Mouse (Mus musculus): ENCODE results near the gene Gm5447.

Gene Gm5447

DNA sequence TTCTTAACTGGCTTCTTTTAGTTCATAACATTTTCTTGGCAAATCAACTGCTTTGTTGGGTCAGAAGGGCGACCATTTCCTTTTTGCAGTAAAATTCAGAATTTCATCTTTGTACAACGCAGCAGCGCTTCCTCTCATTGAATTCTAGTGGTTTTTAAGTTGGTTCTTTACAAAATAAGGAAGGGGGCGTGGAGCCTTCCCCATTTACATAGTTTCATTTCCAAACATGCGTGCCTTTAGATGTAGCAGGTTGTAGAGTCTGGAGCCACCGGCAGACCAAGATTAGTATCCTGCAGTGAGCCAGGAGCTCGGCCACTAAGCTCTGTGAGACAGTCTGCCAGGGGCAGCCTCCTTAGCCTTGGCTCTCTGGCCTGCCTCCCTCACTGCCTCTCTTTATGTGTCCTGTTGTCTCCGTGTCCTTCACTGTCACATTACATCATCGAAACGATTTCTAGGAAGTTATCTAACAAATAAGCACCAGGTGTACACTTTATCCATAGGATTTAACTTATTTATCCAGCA is 13.0 kb downstream of the Gm5447 start:
- no peak for DNase-seq (ENCODE audit: low spot score)

DNA sequence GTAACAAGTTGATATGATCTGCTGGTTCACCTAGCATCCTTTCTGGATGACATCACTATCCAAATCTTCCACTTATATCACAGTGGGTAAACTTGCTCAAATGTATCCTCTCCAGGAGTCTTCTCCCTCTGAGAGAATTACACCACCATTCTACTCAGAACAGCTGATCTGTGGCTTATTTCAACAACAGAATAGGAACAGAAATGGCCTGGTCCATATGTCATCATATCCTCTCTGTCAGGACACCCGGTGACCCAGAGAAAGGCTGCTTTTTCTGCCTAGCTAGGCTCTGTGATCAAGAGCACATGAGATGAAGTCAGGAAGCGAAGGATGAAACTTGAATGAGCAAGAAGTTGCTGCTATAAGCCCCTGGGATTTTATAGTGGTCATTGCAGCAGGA is 13.7 kb downstream of the Gm5447 start:
- no peak for DNase-seq (ENCODE audit: low spot score)

DNA sequence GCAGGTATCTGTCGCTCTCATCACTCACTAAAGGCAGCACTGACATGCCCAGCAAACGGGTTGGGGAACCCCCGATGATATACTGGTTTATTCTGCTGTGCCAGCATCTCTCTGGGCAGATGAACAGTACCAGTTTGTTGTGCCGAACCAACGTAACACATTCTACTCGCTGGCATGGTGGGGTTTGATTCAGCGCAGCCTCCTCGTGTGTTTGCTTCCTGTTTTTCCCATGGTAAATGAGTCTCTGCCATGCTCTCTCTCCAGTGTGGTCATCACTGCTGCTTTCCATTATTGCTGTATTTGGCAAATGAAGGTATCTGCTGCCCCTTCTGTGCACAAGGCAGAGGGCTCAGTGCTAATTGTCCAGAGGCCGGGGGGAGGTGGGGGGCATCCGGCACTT is 15.7 kb downstream of the Gm5447 start:
- DNase-seq (ENCODE audit: low spot score) = no peak

DNA sequence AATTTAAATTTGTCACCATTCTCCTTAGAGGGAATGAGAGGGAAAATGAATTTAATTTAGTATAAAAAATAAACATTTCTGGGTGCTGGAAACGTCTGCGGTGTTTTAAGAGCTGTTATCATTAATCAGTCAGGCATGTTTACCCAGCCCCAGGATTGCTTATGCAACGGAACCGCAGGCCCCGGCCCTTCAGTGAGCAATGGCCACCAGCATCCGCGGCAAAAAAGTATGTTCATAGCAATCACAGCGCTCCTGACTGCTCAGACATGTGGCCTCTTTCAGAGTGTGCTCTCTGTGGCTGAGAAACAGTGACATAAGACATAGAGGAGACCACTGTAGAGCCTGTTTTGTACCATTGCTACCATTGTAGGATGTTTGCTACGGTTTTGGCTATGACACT is 16.2 kb downstream of the Gm5447 start:
- no peak for DNase-seq (ENCODE audit: low spot score)

DNA sequence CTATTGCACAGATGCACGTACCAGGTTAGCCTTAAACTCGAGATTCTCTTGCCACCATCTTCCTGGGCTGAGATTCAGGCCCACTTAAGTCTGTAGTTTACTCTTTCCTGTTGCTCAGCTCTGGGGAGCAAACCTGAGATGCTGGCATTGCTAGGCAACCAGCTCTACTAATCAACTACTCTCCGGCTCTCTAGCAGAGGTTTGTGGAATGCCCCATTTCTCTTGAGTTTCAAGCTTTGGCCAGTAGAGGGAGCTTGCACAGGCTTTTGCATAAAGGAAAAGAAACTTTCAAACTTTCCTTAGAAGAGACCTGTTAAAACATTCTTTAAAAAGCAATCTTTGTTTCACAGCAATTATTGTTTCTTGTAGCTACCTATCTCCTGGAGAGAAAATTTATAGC is 19.8 kb downstream of the Gm5447 start:
- no peak for DNase-seq (ENCODE audit: low spot score)

DNA sequence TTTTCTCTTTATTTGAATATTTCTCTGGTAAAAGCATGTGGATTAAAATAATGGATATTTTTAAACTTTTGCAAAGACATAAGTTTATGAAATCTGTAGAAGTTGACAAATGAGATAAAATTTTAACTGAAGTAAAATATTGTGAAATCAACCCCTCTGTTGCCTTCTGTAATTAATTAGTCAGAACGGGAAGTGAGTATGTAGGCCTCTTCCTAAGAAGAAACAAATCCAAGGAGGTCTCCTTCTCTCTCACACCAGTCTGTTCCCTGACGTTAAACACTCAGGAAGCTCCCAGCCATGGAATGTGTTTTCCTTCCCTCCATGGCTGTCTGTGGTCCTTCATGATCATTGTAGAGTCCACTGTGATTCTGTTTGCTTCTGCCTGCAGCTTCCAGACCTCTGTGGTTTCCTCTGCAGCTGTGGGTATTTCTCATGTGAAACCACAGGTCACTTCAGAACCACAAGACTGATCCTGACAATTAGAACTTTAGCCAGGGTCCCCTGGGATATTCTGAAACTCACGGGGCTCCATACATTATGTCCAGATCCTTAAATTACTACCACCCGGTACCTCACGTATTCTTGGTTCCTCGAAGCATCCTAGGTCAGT is 20.4 kb downstream of the Gm5447 start:
- DNase-seq (ENCODE audit: low spot score) = no peak

DNA sequence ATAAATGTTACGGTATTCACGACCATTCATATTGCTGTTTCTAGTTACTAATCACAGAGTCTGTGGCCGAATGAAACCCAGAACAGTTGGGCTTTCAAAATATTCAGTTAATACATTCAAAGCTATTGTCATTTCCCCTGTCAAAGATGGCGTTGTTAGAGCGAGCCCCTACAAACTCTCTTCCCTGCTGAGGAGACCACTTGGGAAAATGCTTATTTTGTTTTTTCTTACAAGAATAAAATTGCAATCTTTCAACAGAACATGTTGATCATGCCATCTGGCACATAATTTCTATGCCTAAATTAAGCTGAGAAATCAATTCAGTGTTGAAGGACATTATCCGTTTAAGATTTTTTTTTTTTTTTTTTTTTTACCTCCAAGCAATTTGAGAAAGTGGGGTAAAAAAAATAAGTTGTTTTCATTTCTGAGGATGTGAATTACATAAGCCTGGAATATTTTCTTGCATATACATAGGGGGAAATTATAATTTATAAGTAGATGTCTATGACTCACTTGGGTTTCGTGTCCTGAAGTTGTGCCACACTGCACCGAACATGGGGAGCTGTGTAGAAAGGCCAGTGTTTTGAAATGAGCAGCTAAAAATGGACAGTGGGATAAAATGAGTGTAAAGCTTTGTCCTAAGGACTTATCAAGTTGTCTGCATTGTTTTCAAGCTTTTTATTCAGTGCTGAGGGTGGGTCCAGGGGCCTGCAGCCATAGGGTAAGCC is 23.7 kb downstream of the Gm5447 start:
- no peak for DNase-seq (ENCODE audit: low spot score)

DNA sequence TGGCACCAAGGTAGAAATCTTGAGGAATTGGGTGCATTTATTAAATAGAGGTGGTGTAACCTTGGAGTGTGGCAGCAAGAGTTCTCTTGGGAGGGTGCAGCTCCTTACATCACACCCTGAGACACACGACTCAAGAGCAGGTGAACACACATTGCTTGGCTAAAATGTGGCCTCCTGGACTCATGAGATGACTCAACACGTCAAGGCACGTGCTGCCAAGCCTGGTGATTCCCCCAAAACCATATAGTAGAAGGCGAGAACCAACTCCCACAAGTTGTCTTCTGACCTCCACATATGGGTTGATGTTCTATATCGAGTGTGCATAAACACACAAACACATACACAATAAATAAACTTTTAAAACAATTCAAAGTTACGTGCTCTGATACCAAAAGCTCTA is 25.8 kb downstream of the Gm5447 start:
- DNase-seq (ENCODE audit: low spot score) = no peak

DNA sequence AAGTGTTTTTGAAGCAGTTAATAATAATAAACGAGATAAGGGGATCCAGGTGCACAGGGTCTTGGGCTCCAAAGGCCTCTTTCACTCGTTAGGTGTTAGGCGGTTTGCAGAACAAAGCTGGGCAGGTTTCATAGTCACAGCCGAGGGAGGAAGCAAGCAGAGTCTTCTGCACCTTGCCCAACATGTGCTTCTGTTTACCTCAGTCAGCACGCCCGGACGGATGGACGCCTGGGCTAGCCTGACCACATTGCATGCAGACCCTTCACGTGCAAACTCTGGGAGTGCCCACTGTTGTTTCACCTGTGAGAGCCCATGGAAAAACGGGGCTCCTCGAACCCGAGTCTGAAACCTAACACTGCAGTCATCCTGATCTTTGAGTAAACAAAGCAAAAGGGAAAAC is 30.5 kb downstream of the Gm5447 start:
- no peak for DNase-seq (ENCODE audit: low spot score)

DNA sequence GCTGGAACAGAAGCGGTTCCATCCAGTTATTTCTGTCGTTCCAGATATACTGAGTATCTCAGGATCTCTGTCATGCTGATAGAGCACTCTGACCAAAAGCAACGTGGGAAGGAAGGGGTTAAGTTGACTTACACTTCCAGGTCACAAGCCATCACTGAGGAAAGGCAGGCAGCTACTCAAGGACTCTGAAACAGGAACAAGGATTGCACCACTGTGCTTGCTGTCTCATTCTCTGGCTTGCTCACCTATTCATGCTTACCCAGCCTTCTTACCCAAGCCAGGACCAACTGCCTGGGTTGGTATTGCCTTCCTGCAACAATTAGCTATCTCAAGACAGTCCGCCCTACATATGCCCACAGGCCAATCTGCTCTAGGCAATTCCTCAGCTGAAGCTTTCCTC is 31.0 kb downstream of the Gm5447 start:
- no peak for DNase-seq (ENCODE audit: low spot score)

DNA sequence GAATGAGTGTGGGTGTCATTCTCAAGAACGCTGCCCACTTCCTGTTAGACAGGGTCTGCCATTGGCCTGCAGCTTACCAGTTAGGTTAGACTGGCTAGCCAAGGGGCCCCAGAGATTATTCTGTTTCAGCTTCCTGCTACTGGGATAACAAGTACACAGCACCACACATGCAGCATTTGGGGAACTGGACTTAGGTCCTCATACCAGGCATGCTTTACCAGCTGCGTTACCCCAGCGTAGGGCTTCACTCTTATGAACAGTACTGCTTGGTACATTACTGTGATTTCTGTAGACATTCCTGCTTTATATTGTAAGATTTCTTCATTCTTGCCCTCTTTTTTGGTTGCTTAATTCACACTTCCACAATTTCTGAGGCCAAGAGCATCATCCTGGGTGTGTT is 43.5 kb downstream of the Gm5447 start:
- DNase-seq (ENCODE audit: low spot score) = no peak

DNA sequence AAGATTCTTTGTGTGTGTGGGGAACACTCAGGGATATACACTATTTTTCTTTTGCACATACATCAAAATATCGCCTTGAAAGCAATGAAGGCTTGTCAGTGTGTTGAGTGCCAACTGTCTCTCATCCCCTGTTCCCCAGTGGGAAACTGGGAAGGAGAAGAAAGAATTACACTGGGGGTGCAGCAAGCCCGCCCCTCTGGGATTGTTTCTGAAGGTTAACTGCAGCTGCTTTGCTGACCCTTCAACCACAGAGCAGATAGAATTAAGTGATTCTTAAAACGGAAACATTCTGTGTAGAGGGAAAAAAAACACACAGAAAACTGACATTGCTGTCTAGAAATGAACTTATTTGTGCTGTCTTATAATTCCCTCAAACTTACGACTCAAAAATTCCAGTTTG is 47.5 kb downstream of the Gm5447 start:
- no peak for DNase-seq (ENCODE audit: low spot score)

DNA sequence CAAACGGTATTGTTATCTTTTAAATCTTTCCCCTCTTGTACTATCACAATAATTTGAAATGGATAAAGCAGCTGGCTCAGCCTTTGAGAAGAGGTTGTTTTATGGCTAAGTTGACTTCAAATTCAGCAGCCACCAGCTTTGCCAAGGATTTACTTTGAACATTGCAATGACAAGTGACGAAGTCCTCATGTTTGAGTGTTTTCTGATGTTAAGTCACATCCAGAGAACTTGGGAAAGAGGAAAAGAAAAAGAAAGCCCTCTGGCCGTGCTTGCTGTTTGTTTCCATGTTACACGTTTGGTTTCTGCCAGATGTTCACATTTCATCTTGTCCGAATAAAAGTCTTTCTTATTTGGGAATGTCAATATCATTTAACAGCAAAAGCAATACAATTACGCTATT is 47.9 kb downstream of the Gm5447 start:
- no peak for DNase-seq (ENCODE audit: low spot score)

DNA sequence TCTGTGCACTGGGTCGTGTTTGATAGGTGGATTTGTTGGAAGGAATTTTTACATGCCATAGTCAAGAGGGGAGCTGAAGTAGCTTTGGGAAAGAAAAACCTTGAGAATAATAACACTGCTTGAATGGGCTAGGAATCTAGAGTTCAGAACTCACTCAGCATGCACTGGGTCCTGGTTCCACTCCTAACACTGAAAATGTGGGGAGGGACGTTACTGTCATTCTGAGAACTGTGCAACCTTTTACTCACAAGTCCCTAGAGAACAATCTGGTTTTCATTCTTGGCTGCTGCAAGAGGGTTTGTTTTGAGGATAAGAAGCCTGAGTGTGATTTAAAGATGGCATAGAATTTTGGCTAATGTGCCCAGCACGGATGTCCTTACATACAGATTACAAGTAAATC is 49.7 kb downstream of the Gm5447 start:
- no peak for DNase-seq (ENCODE audit: low spot score)
